Mouse (Mus musculus) frontal cortex, postnatal 10 days (tissue): ENCODE data around the gene Panx3.

Experiments
- DNase-seq, 2 experiments: peaks; one replicate each; pipeline ENCODE4 v3.0.0; 2022; ENCODE audit warnings: low spot score in 2 of 2, mixed read lengths in 1 of 2

Gene Panx3

GRCm38 (mm10) chr9:37669115-37669514, at the start of gene Panx3:
Panx3 (minus strand) TSS chr9:37669235.
- DNase-seq: no peak

- DNase-seq: no peak
These were observed 47.1 kb upstream of the Panx3 start, which contains the start of gene Olfr160 for GRCm38 (mm10) chr9:37716150-37716549. Olfr160 (minus strand) TSS chr9:37716250.

- DNase-seq: no peak
These were observed 21.1 kb upstream of the Panx3 start for GRCm38 (mm10) chr9:37689970-37690686.

- no peak for DNase-seq
These were observed 18.9 kb upstream of the Panx3 start for GRCm38 (mm10) chr9:37687941-37688303.

GRCm38 (mm10) chr9:37687288-37687940, 18.4 kb upstream of the Panx3 start:
- DNase-seq: no peak

- DNase-seq: no peak
These were observed 12.1 kb upstream of the Panx3 start for GRCm38 (mm10) chr9:37681123-37681522.

- DNase-seq: no peak
These were observed 6.3 kb upstream of the Panx3 start for GRCm38 (mm10) chr9:37675287-37675686.

GRCm38 (mm10) chr9:37670261-37670660, 1.2 kb upstream of the Panx3 start:
- DNase-seq: no peak

GRCm38 (mm10) chr9:37669678-37670077, 643 bp upstream of the Panx3 start:
- DNase-seq: no peak

- no peak for DNase-seq
These were observed 3.0 kb downstream of the Panx3 start for GRCm38 (mm10) chr9:37666045-37666444.

GRCm38 (mm10) chr9:37664604-37665003, 4.4 kb downstream of the Panx3 start:
- DNase-seq: no peak

- no peak for DNase-seq
These were observed 5.8 kb downstream of the Panx3 start for GRCm38 (mm10) chr9:37663210-37663609.

- DNase-seq: no peak
These were observed 9.6 kb downstream of the Panx3 start for GRCm38 (mm10) chr9:37659413-37659812.

- DNase-seq: peak; percentile 39 to 71
These were observed 12.0 kb downstream of the Panx3 start, which contains the start of gene Tbrg1 for GRCm38 (mm10) chr9:37656931-37657481. Tbrg1 (minus strand) TSS chr9:37657312.

GRCm38 (mm10) chr9:37656439-37656881, 12.6 kb downstream of the Panx3 start:
- DNase-seq: no peak

GRCm38 (mm10) chr9:37655961-37656360, 13.1 kb downstream of the Panx3 start:
- DNase-seq: no peak

- DNase-seq: no peak
These were observed 15.2 kb downstream of the Panx3 start for GRCm38 (mm10) chr9:37653836-37654235.

GRCm38 (mm10) chr9:37650639-37651038, 18.4 kb downstream of the Panx3 start:
- DNase-seq: no peak

GRCm38 (mm10) chr9:37646246-37646645, 22.8 kb downstream of the Panx3 start:
- no peak for DNase-seq

GRCm38 (mm10) chr9:37638721-37639120, 30.3 kb downstream of the Panx3 start:
- no peak for DNase-seq

- DNase-seq: no peak
These were observed 32.1 kb downstream of the Panx3 start for GRCm38 (mm10) chr9:37636800-37637542.

- DNase-seq: peak; percentile 28 to 53
These were observed 32.7 kb downstream of the Panx3 start for GRCm38 (mm10) chr9:37636335-37636734.
